Mouse (Mus musculus) MEL (cell line): Measurements from ENCODE around the gene Celsr1.

Experiments used
- CTCF ChIP-seq, 3 experiments: IDR thresholded peaks in 2 of 3; conservative IDR thresholded peaks in 1 of 3; 2 replicates each; pipeline ENCODE4 v1.5.1; 2011 to 2012; ENCODE audit warnings: low read length in 3 of 3, low read depth in 2 of 3, mild to moderate bottlenecking in 2 of 3, improper control_type of control experiment in 1 of 3, inconsistent platforms in 1 of 3, mixed read lengths in 1 of 3, moderate library complexity in 1 of 3; ENCODE audit not compliant: control insufficient read depth in 1 of 3, insufficient read depth in 1 of 3, poor library complexity in 1 of 3, severe bottlenecking in 1 of 3
- ELF1 ChIP-seq: IDR thresholded peaks from 2 replicates; pipeline ENCODE4 v1.6.1; 2014; ENCODE audit warnings: low read depth, mild to moderate bottlenecking, inconsistent platforms, low read length, improper control_type of control experiment, moderate library complexity
- EP300 ChIP-seq, 2 experiments: IDR thresholded peaks; 2 replicates each; pipeline ENCODE4 v1.6.1; 2011; ENCODE audit warnings: improper control_type of control experiment in 2 of 2, low read length in 2 of 2, low read depth in 1 of 2, mild to moderate bottlenecking in 1 of 2
- GATA1 ChIP-seq: IDR thresholded peaks from 2 replicates; pipeline ENCODE4 v1.6.1; 2011; ENCODE audit warnings: low read depth, low read length, improper control_type of control experiment
- HCFC1 ChIP-seq: IDR thresholded peaks from 2 replicates; pipeline ENCODE4 v1.6.1; 2012; ENCODE audit warnings: low read depth, mild to moderate bottlenecking, inconsistent platforms, low read length, improper control_type of control experiment, moderate library complexity
- MAZ ChIP-seq: IDR thresholded peaks from 2 replicates; pipeline ENCODE4 v1.6.1; 2012; ENCODE audit warnings: low read depth, mild to moderate bottlenecking, inconsistent platforms, low read length, improper control_type of control experiment
- POLR2A ChIP-seq, 2 experiments: IDR thresholded peaks; 2 replicates each; pipeline ENCODE4 v1.6.1; 2011 to 2012; ENCODE audit warnings: low read length in 2 of 2, mild to moderate bottlenecking in 2 of 2, control low read depth in 1 of 2, improper control_type of control experiment in 1 of 2, low read depth in 1 of 2, moderate library complexity in 1 of 2; ENCODE audit not compliant: control insufficient read depth in 1 of 2, insufficient read depth in 1 of 2, poor library complexity in 1 of 2
- RAD21 ChIP-seq: IDR thresholded peaks from 2 replicates; pipeline ENCODE4 v1.6.1; 2011; ENCODE audit warnings: mild to moderate bottlenecking, low read depth, low read length, improper control_type of control experiment
- TCF12 ChIP-seq: IDR thresholded peaks from 2 replicates; pipeline ENCODE4 v1.6.1; 2014; ENCODE audit warnings: low read depth, mild to moderate bottlenecking, inconsistent platforms, low read length, improper control_type of control experiment, moderate library complexity
- USF1 ChIP-seq: IDR thresholded peaks from 2 replicates; pipeline ENCODE4 v1.6.1; 2014; ENCODE audit warnings: low read depth, mild to moderate bottlenecking, inconsistent platforms, low read length, improper control_type of control experiment, moderate library complexity

- TF ChIP-seq ELF1 (no peak), GATA1 (no peak), RAD21 (no peak), TCF12 (no peak), MAZ (no peak), CTCF (IDR thresholded peaks at IDR 0.05 in 2 of 3, conservative IDR thresholded peaks at IDR 0.05 in 1 of 3; ENCODE audit: control insufficient read depth in 1 of 3, insufficient read depth in 1 of 3, low read depth in 2 of 3, low read length in 3 of 3, poor library complexity in 1 of 3, severe bottlenecking in 1 of 3) (no peak), HCFC1 (no peak), USF1 (no peak), POLR2A (IDR thresholded peaks at IDR 0.05; ENCODE audit: control insufficient read depth in 1 of 2, insufficient read depth in 1 of 2, low read depth in 1 of 2, low read length in 2 of 2, poor library complexity in 1 of 2) (no peak), EP300 (IDR thresholded peaks at IDR 0.05; ENCODE audit: low read depth in 1 of 2, low read length in 2 of 2) (no peak)
Measured at GRCm38 (mm10) chr15:86057413-86057812, 23.8 kb upstream of the Celsr1 start, which contains the start of gene Gramd4.
